Mouse (Mus musculus) MEL (cell line): ENCODE data around the gene Cntn5. TPM values are rescaled to one million over a fixed set of nuclear protein-coding genes. Genes with fewer than 3 reads are reported as not detected.

Source experiments
- DNase-seq: peaks from one replicate; pipeline ENCODE4 v3.0.0; 2011; ENCODE audit warnings: low read depth, low spot score
- H3K27ac ChIP-seq: 2 replicates; pipeline ENCODE4 v1.5.1; 2012; ENCODE audit warnings: low read depth, mild to moderate bottlenecking, control low read depth, low read length, moderate library complexity; ENCODE audit not compliant: control insufficient read depth
- H3K27me3 ChIP-seq, 2 experiments: fragments of 150-350 bp in 1 of 2; sonication (generic) in 1 of 2; 2 replicates each; pipeline ENCODE4 v1.6.1; 2012; ENCODE audit warnings: low read length in 2 of 2, mild to moderate bottlenecking in 2 of 2, improper control_type of control experiment in 1 of 2, moderate library complexity in 1 of 2; ENCODE audit not compliant: insufficient read depth in 2 of 2, control insufficient read depth in 1 of 2
- H3K36me3 ChIP-seq, 2 experiments: 2 replicates each; pipeline ENCODE4 v1.6.1; 2012 to 2014; ENCODE audit warnings: low read length in 2 of 2, improper control_type of control experiment in 1 of 2, inconsistent platforms in 1 of 2, mild to moderate bottlenecking in 1 of 2; ENCODE audit not compliant: insufficient read depth in 2 of 2, control insufficient read depth in 1 of 2
- H3K4me1 ChIP-seq, 2 experiments: fragments of 150-350 bp in 1 of 2; sonication (generic) in 1 of 2; 2 replicates each; pipeline ENCODE4 v1.6.1; 2012; ENCODE audit warnings: low read length in 2 of 2, improper control_type of control experiment in 1 of 2, mild to moderate bottlenecking in 1 of 2; ENCODE audit not compliant: insufficient read depth in 2 of 2, control insufficient read depth in 1 of 2
- H3K4me3 ChIP-seq, 2 experiments: fragments of 150-350 bp in 1 of 2; sonication (generic) in 1 of 2; 2 replicates each; pipeline ENCODE4 v1.5.1; 2012; ENCODE audit warnings: low read depth in 2 of 2, low read length in 2 of 2, mild to moderate bottlenecking in 2 of 2, moderate library complexity in 2 of 2, control low read depth in 1 of 2, improper control_type of control experiment in 1 of 2; ENCODE audit not compliant: control insufficient read depth in 1 of 2, insufficient read depth in 1 of 2
- H3K79me2 ChIP-seq: 2 replicates; pipeline ENCODE4 v1.6.1; 2012; ENCODE audit warnings: mild to moderate bottlenecking, low read length, moderate library complexity; ENCODE audit not compliant: control insufficient read depth, poor library complexity, insufficient read depth
- H3K9ac ChIP-seq: 2 replicates; pipeline ENCODE4 v1.6.1; 2012; ENCODE audit warnings: low read depth, mild to moderate bottlenecking, control low read depth, low read length, moderate library complexity; ENCODE audit not compliant: control insufficient read depth, poor library complexity, severe bottlenecking
- H3K9me3 ChIP-seq: fragments of 150-350 bp; sonication (generic); replicated peaks from 2 replicates; pipeline ENCODE4 v1.6.1; 2012; ENCODE audit warnings: mild to moderate bottlenecking, low read length, improper control_type of control experiment, moderate library complexity; ENCODE audit not compliant: insufficient read depth
- CHD2 ChIP-seq: IDR thresholded peaks from 2 replicates; pipeline ENCODE4 v1.6.1; 2011; ENCODE audit warnings: low read length, improper control_type of control experiment
- CTCF ChIP-seq, 3 experiments: IDR thresholded peaks in 2 of 3; conservative IDR thresholded peaks in 1 of 3; 2 replicates each; pipeline ENCODE4 v1.5.1; 2011 to 2012; ENCODE audit warnings: low read length in 3 of 3, low read depth in 2 of 3, mild to moderate bottlenecking in 2 of 3, improper control_type of control experiment in 1 of 3, inconsistent platforms in 1 of 3, mixed read lengths in 1 of 3, moderate library complexity in 1 of 3; ENCODE audit not compliant: control insufficient read depth in 1 of 3, insufficient read depth in 1 of 3, poor library complexity in 1 of 3, severe bottlenecking in 1 of 3
- E2F4 ChIP-seq: IDR thresholded peaks from 2 replicates; pipeline ENCODE4 v1.6.1; 2011; ENCODE audit warnings: low read depth, low read length, improper control_type of control experiment, borderline replicate concordance
- EP300 ChIP-seq, 2 experiments: IDR thresholded peaks; 2 replicates each; pipeline ENCODE4 v1.6.1; 2011; ENCODE audit warnings: improper control_type of control experiment in 2 of 2, low read length in 2 of 2, low read depth in 1 of 2, mild to moderate bottlenecking in 1 of 2
- ETS1 ChIP-seq: IDR thresholded peaks from 2 replicates; pipeline ENCODE4 v1.6.1; 2012; ENCODE audit warnings: low read depth, mild to moderate bottlenecking, inconsistent platforms, low read length, improper control_type of control experiment, moderate library complexity
- GATA1 ChIP-seq: IDR thresholded peaks from 2 replicates; pipeline ENCODE4 v1.6.1; 2011; ENCODE audit warnings: low read depth, low read length, improper control_type of control experiment
- HCFC1 ChIP-seq: IDR thresholded peaks from 2 replicates; pipeline ENCODE4 v1.6.1; 2012; ENCODE audit warnings: low read depth, mild to moderate bottlenecking, inconsistent platforms, low read length, improper control_type of control experiment, moderate library complexity
- JUND ChIP-seq: IDR thresholded peaks from 2 replicates; pipeline ENCODE4 v1.6.1; 2011; ENCODE audit warnings: low read depth, mild to moderate bottlenecking, improper control_type of control experiment, low read length
- KAT2A ChIP-seq: conservative IDR thresholded peaks from 2 replicates; pipeline ENCODE4 v1.6.1; 2012; ENCODE audit warnings: low read depth, low read length, improper control_type of control experiment, inconsistent platforms
- MAFK ChIP-seq: IDR thresholded peaks from 2 replicates; pipeline ENCODE4 v1.6.1; 2011; ENCODE audit warnings: low read depth, mild to moderate bottlenecking, low read length, improper control_type of control experiment, borderline replicate concordance
- MEF2A ChIP-seq: IDR thresholded peaks from 2 replicates; pipeline ENCODE4 v1.6.1; 2014; ENCODE audit warnings: low read depth, mild to moderate bottlenecking, inconsistent platforms, low read length, improper control_type of control experiment; ENCODE audit not compliant: poor library complexity, insufficient replicate concordance, severe bottlenecking; ENCODE audit errors: extremely low read depth
- MXI1 ChIP-seq: IDR thresholded peaks from 2 replicates; pipeline ENCODE4 v1.6.1; 2011; ENCODE audit warnings: mild to moderate bottlenecking, low read depth, low read length, improper control_type of control experiment
- MYB ChIP-seq: IDR thresholded peaks from 2 replicates; pipeline ENCODE4 v1.6.1; 2011; ENCODE audit warnings: mild to moderate bottlenecking, low read depth, low read length, improper control_type of control experiment
- MYC ChIP-seq: IDR thresholded peaks from 2 replicates; pipeline ENCODE4 v1.6.1; 2011; ENCODE audit warnings: low read depth, mild to moderate bottlenecking, low read length, improper control_type of control experiment, moderate library complexity
- NELFE ChIP-seq: IDR thresholded peaks from 2 replicates; pipeline ENCODE4 v1.6.1; 2011; ENCODE audit warnings: low read depth, low read length, improper control_type of control experiment
- NRF1 ChIP-seq: IDR thresholded peaks from 2 replicates; pipeline ENCODE4 v1.6.1; 2014; ENCODE audit warnings: low read depth, mild to moderate bottlenecking, inconsistent platforms, low read length, improper control_type of control experiment, moderate library complexity; ENCODE audit not compliant: poor library complexity, insufficient read depth, severe bottlenecking
- POLR2A ChIP-seq, 2 experiments: IDR thresholded peaks; 2 replicates each; pipeline ENCODE4 v1.6.1; 2011 to 2012; ENCODE audit warnings: low read length in 2 of 2, mild to moderate bottlenecking in 2 of 2, control low read depth in 1 of 2, improper control_type of control experiment in 1 of 2, low read depth in 1 of 2, moderate library complexity in 1 of 2; ENCODE audit not compliant: control insufficient read depth in 1 of 2, insufficient read depth in 1 of 2, poor library complexity in 1 of 2
- POLR2AphosphoS5 ChIP-seq: IDR thresholded peaks from 2 replicates; pipeline ENCODE4 v1.6.1; 2012; ENCODE audit warnings: low read depth, borderline replicate concordance, mild to moderate bottlenecking, inconsistent platforms, low read length, moderate library complexity, mixed read lengths
- RCOR1 ChIP-seq: IDR thresholded peaks from 2 replicates; pipeline ENCODE4 v1.6.1; 2012; ENCODE audit warnings: low read depth, mild to moderate bottlenecking, inconsistent platforms, low read length, improper control_type of control experiment
- SMC3 ChIP-seq: IDR thresholded peaks from 2 replicates; pipeline ENCODE4 v1.6.1; 2011; ENCODE audit warnings: low read depth, low read length, improper control_type of control experiment
- TCF12 ChIP-seq: IDR thresholded peaks from 2 replicates; pipeline ENCODE4 v1.6.1; 2014; ENCODE audit warnings: low read depth, mild to moderate bottlenecking, inconsistent platforms, low read length, improper control_type of control experiment, moderate library complexity
- USF1 ChIP-seq: IDR thresholded peaks from 2 replicates; pipeline ENCODE4 v1.6.1; 2014; ENCODE audit warnings: low read depth, mild to moderate bottlenecking, inconsistent platforms, low read length, improper control_type of control experiment, moderate library complexity
- USF2 ChIP-seq, 2 experiments: IDR thresholded peaks; 2 replicates each; pipeline ENCODE4 v1.6.1; 2011 to 2012; ENCODE audit warnings: improper control_type of control experiment in 2 of 2, low read length in 2 of 2, borderline replicate concordance in 1 of 2, inconsistent platforms in 1 of 2, low read depth in 1 of 2, mild to moderate bottlenecking in 1 of 2; ENCODE audit not compliant: insufficient read depth in 1 of 2
- ZC3H11A ChIP-seq: IDR thresholded peaks from 2 replicates; pipeline ENCODE4 v1.6.1; 2012; ENCODE audit warnings: low read depth, mild to moderate bottlenecking, inconsistent platforms, low read length, improper control_type of control experiment
- polyA plus RNA-seq, 2 experiments: library from polyadenylated mRNA; stranded (reverse) in 1 of 2; unstranded in 1 of 2; fragments of >175 nt in 1 of 2; fragments of >200 nt in 1 of 2; gene quantifications; 2 replicates each; pipeline versions ENCODE4 v1.2.1 to v1.2.4; 2012; ENCODE audit warnings: low replicate concordance in 2 of 2, low read depth in 1 of 2; ENCODE audit not compliant: insufficient read length in 2 of 2, insufficient read depth in 1 of 2, missing spikeins in 1 of 2
- total RNA-seq: library from RNA; depleted of rRNA; stranded (reverse); fragments of 300-350 nt; gene quantifications from 2 replicates; pipeline ENCODE4 v1.2.3, GENCODE M21; 2012

The Cntn5 gene
- total and polyA plus RNA-seq, 3 experiments = not detected

DNA sequence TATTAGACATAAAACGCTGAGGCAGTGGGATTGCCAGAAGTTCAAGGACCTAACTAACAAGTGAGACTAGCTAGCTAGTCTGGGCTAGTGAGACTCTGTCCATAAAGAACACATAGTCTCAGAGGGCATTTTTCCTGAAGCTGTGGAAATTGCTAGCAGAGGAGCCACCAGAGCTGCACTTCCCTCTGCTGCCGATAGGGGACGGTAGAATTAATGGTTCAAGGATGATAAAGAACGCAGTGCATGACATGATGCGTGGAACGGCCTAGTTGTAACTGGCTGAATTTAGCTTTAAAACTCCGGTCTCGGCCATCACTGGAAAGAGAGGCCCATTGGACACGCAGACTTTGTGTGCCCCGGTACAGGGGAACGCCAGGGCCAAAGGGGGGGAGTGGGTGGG, 555.8 kb downstream of the Cntn5 start:
- Histone ChIP-seq H3K36me3 (no peaks in the 10 kb centered on the region), H3K27ac (no peak overlapping the region), H3K27me3 (no peaks in the 10 kb centered on the region), H3K9me3 (no peaks in the 10 kb centered on the region), H3K9ac (no peak overlapping the region), H3K79me2 (no peaks in the 10 kb centered on the region), H3K4me3 (no peak overlapping the region), H3K4me1 (no peaks in the 10 kb centered on the region)
- DNase-seq = no peak
- TF ChIP-seq EP300 (IDR thresholded peaks at IDR 0.05; ENCODE audit: low read depth in 1 of 2, low read length in 2 of 2) (no peak), USF2 (IDR thresholded peaks at IDR 0.05; ENCODE audit: borderline replicate concordance in 1 of 2, insufficient read depth in 1 of 2, low read depth in 1 of 2, low read length in 2 of 2) (no peak), E2F4 (no peak), CTCF (IDR thresholded peaks at IDR 0.05 in 2 of 3, conservative IDR thresholded peaks at IDR 0.05 in 1 of 3; ENCODE audit: control insufficient read depth in 1 of 3, insufficient read depth in 1 of 3, low read depth in 2 of 3, low read length in 3 of 3, poor library complexity in 1 of 3, severe bottlenecking in 1 of 3) (peak; percentile 10 to 59 (median 30); a peak in 5 of 6 replicates)

DNA sequence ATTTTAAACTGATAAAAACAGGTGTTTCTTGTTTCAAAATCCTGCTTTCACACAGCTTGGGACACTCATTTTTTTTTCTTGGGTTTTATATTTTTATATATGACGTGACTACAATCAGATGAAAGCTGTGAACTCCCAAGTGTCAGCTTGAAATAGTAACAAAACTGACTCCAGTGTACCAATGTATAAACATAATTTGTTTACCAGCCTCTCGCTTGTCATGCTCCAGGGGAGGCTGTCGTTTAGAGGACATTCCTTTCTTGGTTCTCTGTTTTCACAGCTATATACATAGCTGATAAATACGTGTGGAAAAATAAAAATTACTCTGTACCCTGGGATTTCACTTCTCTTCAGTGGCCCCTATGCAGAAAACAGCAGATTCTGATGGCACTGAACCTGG, 556.4 kb downstream of the Cntn5 start:
- H3K79me2 ChIP-seq = no peaks in the 10 kb centered on the region
- H3K27ac ChIP-seq = no peak overlapping the region
- no peaks in the 10 kb centered on the region for H3K9me3 ChIP-seq
- H3K4me3 ChIP-seq = no peak overlapping the region
- no peaks in the 10 kb centered on the region for H3K4me1 ChIP-seq
- no peaks in the 10 kb centered on the region for H3K36me3 ChIP-seq
- DNase-seq = no peak
- H3K27me3 ChIP-seq = no peaks in the 10 kb centered on the region
- no peak overlapping the region for H3K9ac ChIP-seq
- TF ChIP-seq EP300 (IDR thresholded peaks at IDR 0.05; ENCODE audit: low read depth in 1 of 2, low read length in 2 of 2) = no peak
- no peak for TF ChIP-seq JUND
- no peak for TF ChIP-seq CTCF (IDR thresholded peaks at IDR 0.05 in 2 of 3, conservative IDR thresholded peaks at IDR 0.05 in 1 of 3; ENCODE audit: control insufficient read depth in 1 of 3, insufficient read depth in 1 of 3, low read depth in 2 of 3, low read length in 3 of 3, poor library complexity in 1 of 3, severe bottlenecking in 1 of 3)
- no peak for TF ChIP-seq MYC
- TF ChIP-seq HCFC1 = no peak
- no peak for TF ChIP-seq GATA1
- no peak for TF ChIP-seq MXI1

DNA sequence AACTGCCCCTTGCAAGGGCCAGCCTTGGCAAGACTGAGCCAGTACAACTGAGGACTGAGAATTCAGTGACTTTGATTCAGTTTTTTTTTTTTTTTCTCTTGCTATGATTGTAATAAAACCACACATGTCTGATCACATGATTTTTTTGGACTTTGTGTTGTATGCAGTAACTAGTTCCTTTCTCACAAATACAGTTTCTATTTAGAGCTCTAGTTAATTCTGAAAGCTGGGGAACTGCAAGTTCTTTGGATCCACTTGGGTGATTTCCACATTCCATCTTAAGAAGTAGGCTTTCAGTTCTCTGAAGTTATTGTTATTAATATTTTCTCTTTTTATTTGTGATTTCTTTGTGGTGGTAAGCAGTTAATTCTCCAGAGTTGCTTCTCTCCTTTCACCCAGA, 563.8 kb downstream of the Cntn5 start:
- Histone ChIP-seq H3K9ac (no peak overlapping the region), H3K36me3 (no peaks in the 10 kb centered on the region), H3K79me2 (no peaks in the 10 kb centered on the region), H3K9me3 (no peaks in the 10 kb centered on the region), H3K27ac (no peak overlapping the region), H3K27me3 (no peaks in the 10 kb centered on the region), H3K4me1 (no peaks in the 10 kb centered on the region), H3K4me3 (no peak overlapping the region)
- no peak for DNase-seq
- TF ChIP-seq POLR2AphosphoS5 = no peak
- TF ChIP-seq ETS1 = no peak
- no peak for TF ChIP-seq CHD2
- TF ChIP-seq RCOR1 = no peak
- TF ChIP-seq HCFC1 = no peak
- TF ChIP-seq USF1 = no peak
- no peak for TF ChIP-seq MXI1
- TF ChIP-seq TCF12 = no peak
- no peak for TF ChIP-seq MEF2A
- no peak for TF ChIP-seq NRF1
- TF ChIP-seq E2F4 = no peak
- no peak for TF ChIP-seq ZC3H11A
- TF ChIP-seq NELFE = no peak
- TF ChIP-seq CTCF (IDR thresholded peaks at IDR 0.05 in 2 of 3, conservative IDR thresholded peaks at IDR 0.05 in 1 of 3; ENCODE audit: control insufficient read depth in 1 of 3, insufficient read depth in 1 of 3, low read depth in 2 of 3, low read length in 3 of 3, poor library complexity in 1 of 3, severe bottlenecking in 1 of 3) = no peak
- no peak for TF ChIP-seq MYB
- no peak for TF ChIP-seq MAFK
- no peak for TF ChIP-seq KAT2A
- TF ChIP-seq GATA1 = no peak
- TF ChIP-seq POLR2A (IDR thresholded peaks at IDR 0.05; ENCODE audit: control insufficient read depth in 1 of 2, insufficient read depth in 1 of 2, low read depth in 1 of 2, low read length in 2 of 2, poor library complexity in 1 of 2) = no peak
- no peak for TF ChIP-seq SMC3
